Mouse (Mus musculus) liver, embryonic 13.5 days (tissue): ENCODE data around the gene Olfr1206. TPM values are rescaled to one million over a fixed set of nuclear protein-coding genes. Genes with fewer than 3 reads are reported as not detected.

Experiments
- ATAC-seq: fragments of 200-750 bp; cut with Nextera tagmentation; 2 replicates; pipeline ENCODE4 v1.8.0; 2017; ENCODE audit warnings: low read depth, mild to moderate bottlenecking, moderate number of reproducible peaks, moderate library complexity
- DNase-seq: peaks from one replicate; pipeline ENCODE4 v3.0.0; 2022
- H3K27ac ChIP-seq: fragments of 300-500 bp; sonication (generic); 2 replicates; pipeline ENCODE4 v1.5.1; 2015; ENCODE audit warnings: moderate library complexity, mild to moderate bottlenecking, inconsistent platforms
- H3K27me3 ChIP-seq: fragments of 300-500 bp; sonication (generic); 2 replicates; pipeline ENCODE4 v1.6.1; 2015; ENCODE audit warnings: mild to moderate bottlenecking, inconsistent platforms
- H3K36me3 ChIP-seq: fragments of 300-500 bp; sonication (generic); 2 replicates; pipeline ENCODE4 v1.6.1; 2015; ENCODE audit warnings: mild to moderate bottlenecking, inconsistent platforms
- H3K4me1 ChIP-seq: fragments of 300-500 bp; sonication (generic); replicated peaks from 2 replicates; pipeline ENCODE4 v1.6.1; 2015; ENCODE audit warnings: inconsistent platforms
- H3K4me2 ChIP-seq: fragments of 300-500 bp; sonication (generic); 2 replicates; pipeline ENCODE4 v1.6.1; 2015; ENCODE audit warnings: inconsistent platforms, mild to moderate bottlenecking, moderate library complexity
- H3K4me3 ChIP-seq: fragments of 300-500 bp; sonication (generic); replicated peaks from 2 replicates; pipeline ENCODE4 v1.5.1; 2015; ENCODE audit warnings: mild to moderate bottlenecking, inconsistent platforms
- H3K9ac ChIP-seq: fragments of 300-500 bp; sonication (generic); 2 replicates; pipeline ENCODE4 v1.6.1; 2015; ENCODE audit warnings: mild to moderate bottlenecking, inconsistent platforms
- H3K9me3 ChIP-seq: fragments of 300-500 bp; sonication (generic); replicated peaks from 2 replicates; pipeline ENCODE4 v1.6.1; 2016; ENCODE audit warnings: inconsistent platforms
- WGBS: fragments of 180-500 bp; shearing (Covaris S2); methylation state at CpG from one replicate; pipeline ENCODE4 v1.1.7; 2015; ENCODE audit not compliant: insufficient replicate concordance; 5-methylcytosine and 5-hydroxymethylcytosine counted together
- polyA plus RNA-seq: library from polyadenylated mRNA; unstranded; fragments of >200 nt; fragmentation: Nextera tagmentation; extraction: Ambion mirVana; gene quantifications from 2 replicates; pipeline ENCODE4 v1.2.1, GENCODE M21; 2015

Gene Olfr1206
- not detected in 2 replicates for polyA plus RNA-seq

DNA sequence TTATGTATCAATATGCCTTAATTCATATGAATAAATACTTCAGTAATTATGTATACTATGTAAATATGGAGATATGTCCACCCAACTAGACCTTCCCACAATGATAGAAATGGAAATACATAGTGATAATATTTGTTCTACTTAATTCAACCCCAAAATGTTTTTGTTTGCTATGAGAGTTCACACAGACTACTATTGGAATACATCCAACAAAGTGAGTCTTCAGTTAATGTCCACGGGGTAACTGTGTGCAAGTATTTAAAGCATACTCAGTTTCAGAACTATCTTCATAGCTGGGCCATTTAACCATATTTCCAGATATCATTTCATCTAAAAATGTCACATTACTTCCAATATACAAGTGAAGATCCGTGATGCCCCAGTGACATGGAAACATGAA is at the start of gene Olfr1206:
TSS of gene Olfr1206 (plus strand) at position 301 of the 400 bp plus-strand sequence.
- Histone ChIP-seq H3K9ac (no peak within 1 kb of the TSS), H3K27me3 (no peaks in the 10 kb centered on the region), H3K4me1 (no peaks in the 10 kb centered on the region), H3K36me3 (no peaks in the 10 kb centered on the region), H3K4me2 (no peak within 1 kb of the TSS), H3K9me3 (no peaks in the 10 kb centered on the region), H3K27ac (no peak within 1 kb of the TSS), H3K4me3 (no peak within 1 kb of the TSS)
- DNase-seq: no peak
- no peak for ATAC-seq
- 63% methylated on average over 2 of the region's 2 CpGs for WGBS

DNA sequence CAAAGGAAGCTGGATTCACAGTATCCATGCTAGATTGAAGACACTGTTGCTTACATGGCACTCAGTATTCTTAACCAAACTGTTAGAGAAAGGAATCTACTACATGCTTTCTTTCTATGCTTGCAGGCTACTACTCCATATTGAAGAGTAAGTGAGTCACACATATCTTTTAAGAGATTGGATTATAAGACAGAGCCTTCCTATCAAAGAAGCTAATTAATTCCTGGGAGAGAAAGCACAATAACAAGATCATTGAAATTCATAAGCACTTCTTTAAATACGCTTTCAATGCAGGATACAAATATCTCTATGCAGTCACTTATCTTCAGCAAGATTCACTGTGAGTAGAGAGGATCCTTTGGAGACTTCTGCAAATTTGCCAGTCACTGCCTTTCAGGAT is 48.8 kb upstream of the Olfr1206 start, which contains the start of gene Olfr1202:
TSS of gene Olfr1202 (plus strand) at position 301 of the 400 bp plus-strand sequence.
- ATAC-seq: no peak
- no peak for DNase-seq
- Histone ChIP-seq H3K4me3 (no peak within 1 kb of the TSS), H3K9me3 (no peaks in the 10 kb centered on the region), H3K27ac (no peak within 1 kb of the TSS), H3K27me3 (no peaks in the 10 kb centered on the region), H3K4me2 (no peak within 1 kb of the TSS), H3K36me3 (no peaks in the 10 kb centered on the region), H3K9ac (no peak within 1 kb of the TSS), H3K4me1 (no peaks in the 10 kb centered on the region)
- 55% methylated on average over 1 of the region's 1 CpGs for WGBS

DNA sequence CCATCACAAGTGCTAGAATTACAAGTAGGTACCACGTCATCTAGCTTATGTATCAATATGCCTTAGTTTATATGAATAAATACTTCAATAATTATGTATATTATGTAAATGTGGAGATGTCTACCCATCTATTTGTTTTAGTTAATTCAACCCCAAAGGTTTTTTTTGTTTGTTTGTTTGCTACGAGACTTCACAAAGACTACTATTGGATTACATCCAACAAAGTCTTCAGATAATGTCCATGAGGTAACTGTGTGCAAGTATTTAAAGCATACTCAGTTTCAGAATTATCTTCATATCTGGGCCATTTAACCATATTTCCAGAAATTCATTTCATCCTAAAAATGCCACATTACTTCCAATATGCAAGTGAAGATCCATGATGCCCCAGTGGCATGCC is 33.6 kb upstream of the Olfr1206 start, which contains the start of gene Olfr1205:
TSS of gene Olfr1205 (plus strand) at position 301 of the 400 bp plus-strand sequence.
- Histone ChIP-seq H3K9me3 (no peaks in the 10 kb centered on the region), H3K4me1 (no peaks in the 10 kb centered on the region), H3K27ac (no peak within 1 kb of the TSS), H3K9ac (no peak within 1 kb of the TSS), H3K36me3 (no peaks in the 10 kb centered on the region), H3K27me3 (no peaks in the 10 kb centered on the region), H3K4me2 (no peak within 1 kb of the TSS), H3K4me3 (no peak within 1 kb of the TSS)
- DNase-seq: no peak
- WGBS: 69% methylated on average over 2 of the region's 2 CpGs
- no peak for ATAC-seq

DNA sequence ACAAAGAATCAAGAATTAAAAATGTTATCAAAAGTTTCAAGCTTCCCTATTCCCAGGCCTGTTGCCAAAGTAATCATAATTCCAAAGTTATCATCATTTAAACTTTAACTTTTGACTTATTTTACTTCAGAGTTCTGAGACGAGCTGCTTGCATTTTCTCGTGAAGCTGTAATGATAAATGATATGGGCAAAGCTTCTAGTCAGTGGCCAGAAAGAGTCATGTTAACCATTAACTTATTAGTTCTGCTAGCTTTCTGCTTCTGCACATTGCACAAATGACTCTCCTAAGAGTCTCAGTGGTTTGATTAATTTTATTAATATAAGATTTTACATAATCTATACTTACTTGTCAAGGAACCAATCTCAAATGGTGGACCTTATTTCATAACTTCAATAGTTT is 24.6 kb upstream of the Olfr1206 start:
- 67% methylated on average over 2 of the region's 2 CpGs for WGBS
- ATAC-seq (no peak), DNase-seq (no peak)
- Histone ChIP-seq H3K9me3 (no peaks in the 10 kb centered on the region), H3K27ac (no peak overlapping the region), H3K4me3 (no peak overlapping the region), H3K4me2 (no peak overlapping the region), H3K4me1 (no peaks in the 10 kb centered on the region), H3K9ac (no peak overlapping the region), H3K27me3 (no peaks in the 10 kb centered on the region), H3K36me3 (no peaks in the 10 kb centered on the region)

DNA sequence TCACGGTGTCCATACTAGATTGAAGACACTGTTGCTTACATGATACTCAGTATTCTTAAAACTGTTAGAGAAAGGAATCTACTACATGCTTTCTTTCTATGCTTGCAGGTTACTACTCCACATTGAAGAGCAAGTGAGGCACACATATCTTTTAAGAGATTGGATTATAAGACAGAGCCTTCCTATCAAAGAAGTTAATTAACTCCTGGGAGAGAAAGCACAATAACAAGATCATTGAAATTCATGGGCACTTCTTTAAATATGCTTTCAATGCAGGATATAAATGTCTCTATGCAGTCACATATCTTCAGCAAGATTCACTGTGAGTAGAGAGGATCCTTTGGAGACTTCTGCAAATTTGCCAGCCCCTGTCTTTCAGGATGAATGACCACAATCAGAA is 14.0 kb upstream of the Olfr1206 start, which contains the start of gene Olfr1204:
TSS of gene Olfr1204 (plus strand) at position 301 of the 400 bp plus-strand sequence.
- no peak within 1 kb of the TSS for H3K27ac ChIP-seq
- H3K27me3 ChIP-seq: no peaks in the 10 kb centered on the region
- no peak within 1 kb of the TSS for H3K4me3 ChIP-seq
- no peaks in the 10 kb centered on the region for H3K36me3 ChIP-seq
- ATAC-seq (no peak), DNase-seq (no peak)
- WGBS: 50% methylated on average over 1 of the region's 1 CpGs
- no peaks in the 10 kb centered on the region for H3K9me3 ChIP-seq
- no peak within 1 kb of the TSS for H3K4me2 ChIP-seq
- H3K4me1 ChIP-seq: no peaks in the 10 kb centered on the region
- H3K9ac ChIP-seq: no peak within 1 kb of the TSS

DNA sequence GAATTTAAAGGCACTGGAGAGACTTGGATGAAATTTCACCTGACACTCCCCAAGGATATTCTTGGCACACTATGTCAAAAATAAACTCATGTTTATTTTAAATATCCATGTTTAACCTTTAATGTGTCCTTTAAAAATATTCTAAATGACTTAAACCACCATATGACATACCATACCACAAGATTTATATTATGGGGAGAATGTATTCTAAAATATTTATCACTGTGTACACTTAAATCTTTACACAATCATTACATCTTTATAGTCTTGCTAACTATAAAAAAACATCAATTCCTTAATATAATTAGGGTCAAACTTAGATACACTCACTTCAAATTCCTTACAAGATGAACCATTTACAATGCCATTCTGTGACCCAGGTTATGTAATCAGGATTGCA is 39.2 kb downstream of the Olfr1206 start, which contains the start of gene Olfr1208:
TSS of gene Olfr1208 (minus strand) at position 101 of the 400 bp plus-strand sequence.
- Histone ChIP-seq H3K4me2 (no peak within 1 kb of the TSS), H3K9ac (no peak within 1 kb of the TSS), H3K4me3 (no peak within 1 kb of the TSS), H3K27ac (no peak within 1 kb of the TSS), H3K4me1 (no peaks in the 10 kb centered on the region), H3K27me3 (no peaks in the 10 kb centered on the region), H3K9me3 (no peaks in the 10 kb centered on the region), H3K36me3 (no peaks in the 10 kb centered on the region)
- no peak for ATAC-seq
- DNase-seq: no peak

DNA sequence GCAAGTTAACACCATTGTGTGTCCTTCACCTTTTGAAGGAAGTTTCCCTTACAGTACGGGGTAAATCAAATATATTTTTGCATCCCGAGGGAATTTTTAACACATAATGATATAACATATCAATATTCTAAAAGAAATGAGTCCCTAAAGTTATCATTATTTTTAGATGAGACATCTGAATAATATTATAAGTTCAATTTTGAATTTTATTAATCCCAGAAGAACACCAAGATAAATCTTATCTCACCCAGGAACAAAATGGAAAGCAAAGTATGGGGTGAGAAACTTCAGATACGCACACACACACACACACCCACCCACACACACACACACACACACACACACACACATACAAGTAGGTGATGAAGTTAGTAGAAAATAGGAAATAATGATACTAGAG is 52.0 kb downstream of the Olfr1206 start, which contains the start of gene Olfr1209:
TSS of gene Olfr1209 (minus strand) at position 101 of the 400 bp plus-strand sequence.
- Histone ChIP-seq H3K27ac (no peak within 1 kb of the TSS), H3K4me2 (no peak within 1 kb of the TSS), H3K9ac (no peak within 1 kb of the TSS), H3K27me3 (no peaks in the 10 kb centered on the region), H3K9me3 (no peaks in the 10 kb centered on the region; the same call in 1 of the 2 replicates), H3K4me3 (no peak within 1 kb of the TSS), H3K36me3 (no peaks in the 10 kb centered on the region), H3K4me1 (no peaks in the 10 kb centered on the region)
- WGBS: 67% methylated on average over 3 of the region's 3 CpGs
- ATAC-seq (no peak), DNase-seq (no peak)

Other genes with a start within 250 kb of the Olfr1206 start
- not detected in 2 replicates for gene Olfr1191-ps1, start 222.7 kb upstream of the Olfr1206 start, polyA plus RNA-seq
- gene Olfr1192-ps1, start 214.7 kb upstream of the Olfr1206 start, polyA plus RNA-seq: not detected in 2 replicates
- not detected in 2 replicates for gene Olfr1193, start 187.6 kb upstream of the Olfr1206 start, polyA plus RNA-seq
- gene Olfr1195, start 174.0 kb upstream of the Olfr1206 start, polyA plus RNA-seq: not detected in 2 replicates
- not detected in 2 replicates for gene Olfr1196, start 158.6 kb upstream of the Olfr1206 start, polyA plus RNA-seq
- not detected in 2 replicates for gene Olfr1197, start 130.9 kb upstream of the Olfr1206 start, polyA plus RNA-seq
- not detected in 2 replicates for gene Olfr1198, start 111.9 kb upstream of the Olfr1206 start, polyA plus RNA-seq
- gene Olfr1199, start 102.8 kb upstream of the Olfr1206 start, polyA plus RNA-seq: not detected in 2 replicates
- not detected in 2 replicates for gene Olfr1200, start 92.7 kb upstream of the Olfr1206 start, polyA plus RNA-seq
- not detected in 2 replicates for gene Olfr1201, start 70.2 kb upstream of the Olfr1206 start, polyA plus RNA-seq
- not detected in 2 replicates for gene Olfr1202, start 48.7 kb upstream of the Olfr1206 start, polyA plus RNA-seq
- not detected in 2 replicates for gene Olfr1205, start 33.5 kb upstream of the Olfr1206 start, polyA plus RNA-seq
- gene Olfr1204, start 13.9 kb upstream of the Olfr1206 start, polyA plus RNA-seq: not detected in 2 replicates
- gene Olfr1208, start 39.1 kb downstream of the Olfr1206 start, polyA plus RNA-seq: not detected in 2 replicates
- gene Olfr1209, start 51.9 kb downstream of the Olfr1206 start, polyA plus RNA-seq: not detected in 2 replicates
- gene Olfr1211, start 74.9 kb downstream of the Olfr1206 start, polyA plus RNA-seq: not detected in 2 replicates
- not detected in 2 replicates for gene Olfr1212, start 90.7 kb downstream of the Olfr1206 start, polyA plus RNA-seq
- not detected in 2 replicates for gene Gm13762, start 117.0 kb downstream of the Olfr1206 start, polyA plus RNA-seq
- not detected in 2 replicates for gene Olfr1214, start 129.4 kb downstream of the Olfr1206 start, polyA plus RNA-seq
- not detected in 2 replicates for gene Olfr1215, start 143.7 kb downstream of the Olfr1206 start, polyA plus RNA-seq
- gene Olfr1216, start 155.1 kb downstream of the Olfr1206 start, polyA plus RNA-seq: not detected in 2 replicates
- gene Olfr1217, start 168.8 kb downstream of the Olfr1206 start, polyA plus RNA-seq: not detected in 2 replicates
- gene Olfr1218, start 198.0 kb downstream of the Olfr1206 start, polyA plus RNA-seq: not detected in 2 replicates
- not detected in 2 replicates for gene Olfr1219, start 220.3 kb downstream of the Olfr1206 start, polyA plus RNA-seq
- gene Olfr1220, start 243.6 kb downstream of the Olfr1206 start, polyA plus RNA-seq: not detected in 2 replicates